Mouse (Mus musculus): ENCODE measurements around the gene Prss57.
A peak's percentile ranks its signal among the peaks of the same experiment; 100 is the strongest.

The Prss57 gene

DNA sequence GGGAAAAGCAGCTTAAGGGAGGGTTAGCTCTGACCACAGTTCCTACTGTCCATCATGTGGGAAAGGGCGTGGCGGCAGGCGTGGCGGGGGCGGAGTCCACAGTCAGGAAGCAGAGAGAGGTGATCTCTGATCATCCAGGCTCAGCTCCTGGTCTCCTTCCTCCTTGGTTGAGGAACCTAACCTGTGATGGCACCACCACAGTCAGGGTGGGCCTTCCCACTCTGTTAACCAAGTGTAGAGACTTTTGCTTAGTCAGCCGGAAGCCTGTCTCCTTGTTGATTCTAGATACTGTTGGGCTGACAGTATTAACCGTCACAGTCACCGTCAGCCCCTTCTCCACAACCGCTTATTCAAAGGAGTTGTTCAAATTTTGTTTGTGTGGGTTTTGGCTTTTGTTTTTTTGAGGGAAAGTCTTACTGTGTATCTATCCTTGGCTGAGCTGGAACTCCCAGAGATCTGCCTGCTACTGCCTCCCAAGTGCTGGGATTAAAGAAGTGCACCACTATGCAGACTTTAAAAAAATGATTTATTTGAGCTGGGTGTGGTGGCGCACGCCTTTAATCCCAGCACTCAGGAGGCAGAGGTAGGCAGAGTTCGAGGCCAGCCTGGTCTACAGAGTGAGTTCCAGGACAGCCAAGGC is 7.6 kb upstream of the Prss57 start:
- no peaks in the 10 kb centered on the region for H3K27me3 ChIP-seq (ENCODE audit: control insufficient read depth, insufficient read depth, low read length, poor library complexity, severe bottlenecking)
- DNase-seq (ENCODE audit: low read depth, low spot score) = peak; percentile 70

DNA sequence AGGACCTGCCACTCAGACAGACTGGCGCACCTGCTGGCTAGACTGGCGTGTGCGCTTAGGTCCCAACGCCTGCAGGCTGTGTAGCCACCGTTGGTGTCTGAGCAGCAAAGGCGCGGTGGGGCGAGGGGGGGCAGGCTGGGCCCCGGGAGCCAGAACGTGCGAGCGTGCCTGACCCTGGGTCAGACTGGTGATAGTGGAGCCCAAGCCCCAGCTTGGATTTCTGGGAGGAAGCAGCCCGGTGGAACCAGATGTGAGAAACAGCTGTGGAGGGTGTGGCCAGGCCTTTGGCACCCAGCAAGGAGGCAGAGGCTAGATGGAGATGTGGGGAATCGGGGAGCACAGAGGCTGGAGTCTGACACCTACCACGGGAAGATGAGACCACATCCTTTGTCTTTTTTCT is 6.6 kb upstream of the Prss57 start:
- no peaks in the 10 kb centered on the region for H3K27me3 ChIP-seq (ENCODE audit: control insufficient read depth, insufficient read depth, low read length, poor library complexity, severe bottlenecking)
- no peaks in the 10 kb centered on the region for H3K36me3 ChIP-seq (ENCODE audit: control insufficient read depth, insufficient read depth, low read length, poor library complexity, severe bottlenecking)
- DNase-seq (ENCODE audit: low read depth, low spot score) = no peak

More for the DNA sequence above, 7.6 kb upstream of the Prss57 start:
- no peaks in the 10 kb centered on the region for H3K36me3 ChIP-seq (ENCODE audit: control insufficient read depth, insufficient read depth, low read length, poor library complexity, severe bottlenecking)

DNA sequence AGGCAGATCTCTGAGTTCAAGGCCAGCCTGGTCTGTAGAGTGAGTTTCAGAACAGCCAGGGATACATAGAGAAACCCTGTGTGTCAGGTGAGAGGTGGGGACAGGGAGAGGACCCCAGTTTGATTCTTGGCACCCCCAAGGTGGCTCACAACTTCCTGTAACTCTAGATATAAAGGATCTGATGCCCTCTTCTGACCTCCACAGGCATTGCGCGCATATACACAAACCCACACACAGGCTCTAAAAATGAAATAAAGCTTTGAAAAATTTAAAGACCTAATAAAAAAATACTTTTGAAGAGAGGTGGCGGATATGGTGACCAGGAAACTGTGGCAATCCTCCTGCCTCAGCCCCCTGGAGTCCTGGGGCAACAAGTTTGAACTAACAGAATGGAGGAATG is 5.1 kb upstream of the Prss57 start:
- no peak for DNase-seq (ENCODE audit: low read depth, low spot score)
- H3K27me3 ChIP-seq (ENCODE audit: control insufficient read depth, insufficient read depth, low read length, poor library complexity, severe bottlenecking) = no peaks in the 10 kb centered on the region
- no peaks in the 10 kb centered on the region for H3K36me3 ChIP-seq (ENCODE audit: control insufficient read depth, insufficient read depth, low read length, poor library complexity, severe bottlenecking)

DNA sequence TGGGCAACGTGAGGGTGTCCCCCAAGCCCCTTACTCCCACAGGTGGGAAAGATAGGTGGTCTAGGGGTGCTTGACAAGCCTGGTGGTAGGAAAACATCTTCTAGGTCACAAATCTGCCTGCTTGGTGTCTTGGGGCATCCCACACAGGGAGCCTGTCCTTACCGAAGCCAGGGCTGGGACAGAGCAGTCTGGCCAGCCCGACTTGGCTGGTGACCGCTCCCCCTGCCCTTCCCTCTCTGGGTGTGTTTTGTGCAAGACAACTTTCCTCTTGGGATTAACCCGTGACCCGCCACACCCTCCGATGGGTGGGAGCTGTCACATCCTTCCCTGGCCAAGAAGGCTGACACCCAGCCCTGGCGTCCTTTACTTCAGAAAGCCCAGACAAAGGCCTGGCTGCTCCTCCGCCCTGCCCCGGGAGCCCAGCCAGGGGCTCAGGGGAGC is 3.8 kb upstream of the Prss57 start:
- DNase-seq (ENCODE audit: low read depth, low spot score) = no peak
- no peaks in the 10 kb centered on the region for H3K27me3 ChIP-seq (ENCODE audit: control insufficient read depth, insufficient read depth, low read length, poor library complexity, severe bottlenecking)
- H3K36me3 ChIP-seq (ENCODE audit: control insufficient read depth, insufficient read depth, low read length, poor library complexity, severe bottlenecking) = no peaks in the 10 kb centered on the region

DNA sequence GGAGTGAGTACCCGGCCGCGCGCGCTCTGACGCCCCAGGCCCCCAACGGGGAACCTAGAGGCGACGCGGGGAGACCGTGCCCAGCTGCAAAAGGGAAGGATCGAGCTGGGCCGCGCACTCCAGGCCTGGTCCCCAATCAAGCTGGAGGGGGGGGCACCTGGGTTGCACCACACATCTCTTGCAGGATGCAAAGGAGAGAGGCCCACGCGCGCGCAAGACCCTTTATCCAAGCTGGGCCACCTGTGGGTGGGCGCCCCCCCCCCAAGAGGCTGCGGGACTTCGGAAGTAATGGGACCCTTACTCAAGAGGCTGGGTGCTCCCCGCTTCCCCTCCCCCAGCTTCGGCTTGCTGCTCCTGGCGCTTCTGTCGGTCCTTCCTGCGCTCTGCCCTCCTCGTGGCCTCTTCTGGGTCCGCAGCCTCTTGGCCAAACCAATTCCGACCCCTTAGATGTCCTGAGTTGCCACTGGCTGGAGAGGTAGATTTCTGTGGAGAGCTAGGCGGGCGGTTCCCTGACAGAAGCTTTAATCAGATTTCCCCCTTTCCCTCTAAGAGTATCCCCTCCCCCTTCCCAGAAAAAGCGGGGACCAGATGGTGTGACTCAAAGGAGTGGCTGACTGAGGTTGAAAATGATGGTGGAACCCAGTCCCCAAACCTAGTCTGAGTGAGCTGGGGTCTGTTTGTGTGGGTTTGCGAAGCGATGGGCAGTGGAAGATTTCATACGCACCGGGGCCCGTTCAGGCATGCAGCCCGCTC is 3.2 kb upstream of the Prss57 start:
- Histone ChIP-seq H3K36me3 (ENCODE audit: control insufficient read depth, insufficient read depth, low read length, poor library complexity, severe bottlenecking) (no peaks in the 10 kb centered on the region), H3K27me3 (ENCODE audit: control insufficient read depth, insufficient read depth, low read length, poor library complexity, severe bottlenecking) (no peaks in the 10 kb centered on the region)
- no peak for DNase-seq (ENCODE audit: low read depth, low spot score)

DNA sequence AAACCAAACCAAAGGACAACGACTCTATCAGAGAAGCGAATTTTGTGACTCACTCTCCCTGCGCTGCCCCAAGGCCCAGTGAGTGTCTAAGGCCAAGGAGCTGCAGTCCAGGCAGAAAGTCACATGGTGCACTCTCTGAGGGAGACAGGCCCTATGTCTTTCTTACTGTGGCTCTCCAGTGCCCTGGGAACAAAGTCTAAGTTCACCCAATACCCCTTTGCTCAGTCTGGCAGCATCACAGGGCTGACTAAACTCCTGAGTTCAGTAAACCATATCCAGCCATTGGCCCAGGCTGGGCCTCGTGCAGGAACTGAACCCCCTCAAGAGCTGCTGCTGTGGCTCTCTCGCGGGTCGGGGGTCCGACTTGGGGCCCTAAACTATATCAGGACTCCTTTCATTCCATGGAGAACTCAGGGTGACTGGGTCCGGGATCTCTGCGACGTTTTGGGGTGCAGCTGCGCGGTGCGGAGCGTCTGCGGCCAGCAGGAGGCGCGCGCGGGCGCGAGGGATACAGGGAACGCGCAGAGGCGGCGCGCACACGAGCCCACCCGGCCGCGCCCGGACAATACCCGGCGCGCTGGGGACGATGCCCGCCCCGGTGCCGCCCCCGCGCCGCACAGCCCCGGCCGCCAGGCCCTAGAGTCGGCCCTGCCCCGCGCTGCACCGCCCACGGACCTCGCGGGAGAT is 2.4 kb upstream of the Prss57 start, which contains the start of gene Palm:
TSS of gene Palm (plus strand) at position 522 of the 687 bp plus-strand sequence.
- DNase-seq (ENCODE audit: low read depth, low spot score) = peak; percentile 83
- Histone ChIP-seq H3K27me3 (ENCODE audit: control insufficient read depth, insufficient read depth, low read length, poor library complexity, severe bottlenecking) (no peaks in the 10 kb centered on the region), H3K36me3 (ENCODE audit: control insufficient read depth, insufficient read depth, low read length, poor library complexity, severe bottlenecking) (no peaks in the 10 kb centered on the region)

DNA sequence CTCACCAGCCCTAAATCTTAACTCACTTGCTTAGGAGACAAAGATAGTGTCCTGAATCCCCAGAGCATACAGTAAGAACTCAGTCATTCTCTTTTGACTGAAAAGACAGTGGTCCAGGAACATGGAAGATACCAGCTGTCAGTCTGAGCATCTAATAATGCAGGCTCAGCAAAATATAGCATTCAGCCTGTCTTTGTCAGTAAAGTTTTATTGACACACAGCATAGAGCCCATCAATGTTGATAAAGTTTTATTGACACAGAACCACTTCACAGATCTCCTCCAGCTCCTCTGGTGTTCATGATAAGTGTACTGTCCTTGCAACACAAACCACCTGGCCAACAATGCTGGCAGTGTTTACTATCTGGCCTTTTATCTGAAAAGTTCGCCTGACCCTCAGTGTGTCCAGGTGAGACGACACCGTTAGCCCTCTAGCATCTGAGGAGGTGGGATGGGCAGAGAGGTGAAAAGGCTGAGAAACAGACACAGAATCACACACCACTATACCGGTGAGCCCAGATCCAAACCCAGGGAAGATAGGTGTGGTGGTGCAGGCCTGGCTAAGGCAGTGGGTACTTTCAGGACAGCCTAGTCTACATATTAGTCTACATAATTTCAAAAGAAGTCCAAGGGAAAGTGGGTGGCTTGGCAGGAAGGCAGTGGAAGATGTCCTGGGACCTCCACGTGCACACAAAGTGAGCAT is 1.7 kb upstream of the Prss57 start:
- no peak for DNase-seq (ENCODE audit: low read depth, low spot score)
- H3K36me3 ChIP-seq (ENCODE audit: control insufficient read depth, insufficient read depth, low read length, poor library complexity, severe bottlenecking) = no peaks in the 10 kb centered on the region
- H3K27me3 ChIP-seq (ENCODE audit: control insufficient read depth, insufficient read depth, low read length, poor library complexity, severe bottlenecking) = no peaks in the 10 kb centered on the region

DNA sequence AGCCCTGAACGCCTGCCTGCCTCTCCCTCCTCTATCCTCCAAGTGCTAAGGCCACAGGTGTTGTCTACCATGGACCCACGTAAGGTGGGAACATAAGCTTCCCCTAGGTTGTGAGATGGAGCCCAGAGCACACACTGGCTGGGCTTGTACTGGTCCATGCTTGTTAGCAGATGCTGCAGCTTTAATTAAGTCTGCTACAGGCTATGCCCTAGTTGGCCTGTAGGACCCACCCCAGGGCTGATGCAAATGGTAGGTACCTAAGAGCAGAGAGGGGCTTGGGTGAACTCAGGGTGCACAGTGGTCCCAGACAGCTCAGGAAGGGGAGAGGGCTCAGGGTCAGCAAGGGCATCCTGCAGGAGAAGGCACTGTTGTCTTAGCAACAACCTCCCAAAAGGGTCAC is 1.2 kb downstream of the Prss57 start:
- Histone ChIP-seq H3K36me3 (ENCODE audit: control insufficient read depth, insufficient read depth, low read length, poor library complexity, severe bottlenecking) (no peaks in the 10 kb centered on the region), H3K27me3 (ENCODE audit: control insufficient read depth, insufficient read depth, low read length, poor library complexity, severe bottlenecking) (no peaks in the 10 kb centered on the region)

DNA sequence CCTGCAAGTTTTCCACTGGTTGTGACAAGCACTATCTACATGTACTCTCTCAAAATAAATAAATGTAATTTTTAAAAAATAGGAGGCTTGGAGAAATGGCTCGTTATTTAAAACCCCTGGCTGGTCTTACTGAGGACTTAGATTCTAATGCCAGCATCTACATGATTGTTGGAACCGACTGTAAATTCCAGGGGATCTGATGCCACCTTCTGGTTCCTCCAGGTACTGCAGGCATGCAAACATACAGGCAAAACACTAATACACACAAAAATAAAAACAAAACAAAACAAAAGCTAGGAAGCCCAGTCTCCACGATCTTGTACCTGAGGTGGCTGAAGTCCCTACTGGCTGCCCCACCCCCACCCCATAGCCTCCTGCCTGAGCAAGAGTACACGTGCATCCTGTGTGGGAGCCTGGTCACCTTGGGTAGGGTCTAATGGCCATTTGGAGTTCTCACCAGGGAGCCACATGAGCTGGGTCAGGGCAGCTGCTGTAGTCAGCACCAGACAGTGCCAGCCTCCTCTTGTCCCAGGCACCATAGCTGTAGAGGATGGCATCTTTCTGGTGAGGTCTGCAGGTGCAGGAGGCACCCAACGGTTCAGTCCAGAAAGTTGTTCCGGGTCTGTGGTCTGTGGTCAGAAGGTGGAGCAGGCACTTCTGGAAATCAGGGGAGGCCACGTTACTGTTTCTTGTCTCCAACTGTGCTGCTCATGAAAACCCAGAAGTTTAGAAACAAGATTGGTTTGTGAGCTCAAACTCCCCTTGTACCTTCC is 2.2 kb downstream of the Prss57 start:
- peak; percentile 88 for DNase-seq (ENCODE audit: low read depth, low spot score)
- H3K27me3 ChIP-seq (ENCODE audit: control insufficient read depth, insufficient read depth, low read length, poor library complexity, severe bottlenecking) = no peaks in the 10 kb centered on the region
- no peaks in the 10 kb centered on the region for H3K36me3 ChIP-seq (ENCODE audit: control insufficient read depth, insufficient read depth, low read length, poor library complexity, severe bottlenecking)

More for the DNA sequence above, 1.2 kb downstream of the Prss57 start:
- no peak for DNase-seq (ENCODE audit: low read depth, low spot score)

DNA sequence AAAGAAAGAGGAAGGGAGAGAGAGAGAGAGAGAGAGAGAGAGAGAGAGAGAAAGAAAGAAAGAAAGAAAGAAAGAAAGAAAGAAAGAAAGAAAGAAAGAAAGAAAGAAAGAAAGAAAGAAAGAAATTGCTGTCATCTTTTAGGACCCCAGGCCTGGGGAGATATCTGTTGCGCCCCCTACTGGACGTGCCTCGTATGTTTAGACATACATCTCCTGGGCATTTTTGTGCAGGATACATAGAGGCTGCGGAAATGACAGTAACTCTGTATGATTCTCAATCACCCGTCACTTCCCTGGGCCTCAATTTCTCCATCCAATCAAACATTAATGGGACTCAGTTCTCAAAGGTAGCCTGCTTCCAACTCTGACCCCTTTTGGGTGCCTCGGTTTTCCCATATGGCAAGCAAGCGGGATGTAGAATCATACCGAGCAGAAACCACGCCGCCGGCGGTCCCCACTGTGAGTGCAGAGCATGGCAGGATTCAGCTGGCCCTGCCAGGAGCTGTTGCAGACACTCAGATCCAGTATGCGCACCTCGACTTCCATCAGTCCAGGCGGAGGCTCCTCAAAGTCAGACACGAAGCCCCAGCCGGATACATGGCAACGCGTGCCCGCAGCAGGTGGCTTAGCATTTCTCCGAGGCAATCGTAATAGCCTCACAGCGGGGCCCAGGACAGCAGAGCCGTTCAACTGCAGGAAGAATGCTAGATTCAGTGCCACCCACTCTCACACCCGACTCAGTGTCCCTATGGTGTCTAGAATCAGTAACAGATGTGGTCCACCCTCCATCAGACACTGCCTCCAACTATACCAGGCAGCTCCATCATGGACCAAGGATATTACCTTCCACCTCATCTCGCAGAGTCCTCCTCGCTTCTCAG is 6.6 kb downstream of the Prss57 start:
- Histone ChIP-seq H3K27me3 (ENCODE audit: control insufficient read depth, insufficient read depth, low read length, poor library complexity, severe bottlenecking) (no peaks in the 10 kb centered on the region), H3K36me3 (ENCODE audit: control insufficient read depth, insufficient read depth, low read length, poor library complexity, severe bottlenecking) (no peaks in the 10 kb centered on the region)
- peak; percentile 70 for DNase-seq (ENCODE audit: low read depth, low spot score)

DNA sequence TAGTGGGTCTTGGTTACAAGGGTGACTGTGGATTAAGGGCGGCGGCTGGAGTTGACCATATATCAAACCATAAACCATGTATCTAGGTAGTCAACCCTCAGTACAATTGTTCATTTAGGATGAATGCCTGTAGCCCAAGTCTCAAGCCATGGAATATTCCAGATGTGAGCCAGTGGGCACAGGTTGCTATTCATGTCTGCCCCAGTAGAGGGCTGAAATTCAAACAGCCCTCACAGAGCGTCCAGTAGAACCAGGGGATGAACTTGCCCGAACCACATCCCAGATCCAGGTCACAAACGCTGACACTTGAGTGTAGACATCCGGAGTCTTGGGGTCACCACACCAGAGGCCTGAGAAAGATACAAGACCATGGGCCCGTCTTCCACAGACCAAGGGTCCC is 7.7 kb downstream of the Prss57 start:
- H3K27me3 ChIP-seq (ENCODE audit: control insufficient read depth, insufficient read depth, low read length, poor library complexity, severe bottlenecking) = no peaks in the 10 kb centered on the region
- DNase-seq (ENCODE audit: low read depth, low spot score) = no peak
- no peaks in the 10 kb centered on the region for H3K36me3 ChIP-seq (ENCODE audit: control insufficient read depth, insufficient read depth, low read length, poor library complexity, severe bottlenecking)

DNA sequence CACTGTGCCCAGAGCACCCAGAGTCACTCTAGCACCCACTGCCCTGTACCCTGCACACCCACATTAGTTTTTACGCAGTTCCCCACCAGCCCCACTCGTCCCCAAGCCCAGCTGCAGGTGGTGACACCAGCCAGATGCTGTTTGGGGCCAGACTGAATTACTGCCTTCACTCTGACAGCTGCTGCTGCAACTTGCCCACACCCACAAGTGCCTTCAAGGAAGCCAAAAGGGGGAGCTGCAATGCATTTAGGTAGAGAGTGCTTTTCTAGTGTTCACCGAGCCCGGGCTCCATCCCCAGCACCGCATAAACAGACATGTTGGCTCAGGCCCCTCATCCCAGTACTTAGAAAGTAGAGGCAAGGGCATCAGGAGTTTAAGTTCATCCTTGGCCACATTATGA is 8.8 kb downstream of the Prss57 start:
- no peaks in the 10 kb centered on the region for H3K27me3 ChIP-seq (ENCODE audit: control insufficient read depth, insufficient read depth, low read length, poor library complexity, severe bottlenecking)
- H3K36me3 ChIP-seq (ENCODE audit: control insufficient read depth, insufficient read depth, low read length, poor library complexity, severe bottlenecking) = no peaks in the 10 kb centered on the region

DNA sequence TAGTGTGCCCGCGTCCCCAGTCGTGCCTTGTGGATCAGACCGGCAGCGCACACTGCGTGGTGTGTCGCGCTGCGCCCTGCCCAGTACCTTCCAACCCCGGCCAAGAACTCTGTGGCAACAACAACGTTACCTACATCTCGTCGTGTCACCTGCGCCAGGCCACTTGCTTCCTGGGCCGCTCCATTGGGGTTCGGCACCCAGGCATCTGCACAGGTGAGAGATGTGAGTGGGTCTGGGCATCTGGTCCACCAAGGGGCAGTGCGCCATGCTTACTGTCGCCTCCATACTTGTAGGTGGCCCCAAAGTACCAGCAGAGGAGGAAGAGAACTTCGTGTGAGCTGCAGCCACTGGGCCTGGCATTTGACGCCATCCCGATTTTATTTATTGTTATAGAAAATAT is 9.6 kb downstream of the Prss57 start:
- Histone ChIP-seq H3K36me3 (ENCODE audit: control insufficient read depth, insufficient read depth, low read length, poor library complexity, severe bottlenecking) (no peaks in the 10 kb centered on the region), H3K27me3 (ENCODE audit: control insufficient read depth, insufficient read depth, low read length, poor library complexity, severe bottlenecking) (no peaks in the 10 kb centered on the region)
- no peak for DNase-seq (ENCODE audit: low read depth, low spot score)

More for the DNA sequence above, 8.8 kb downstream of the Prss57 start:
- DNase-seq (ENCODE audit: low read depth, low spot score) = no peak
